Mouse (Mus musculus) lung, postnatal 0 days (tissue): ENCODE results near the gene Slc4a8.

Experiments used
- CTCF ChIP-seq: IDR thresholded peaks from 2 replicates; pipeline ENCODE4 v1.5.1; 2016; ENCODE audit warnings: antibody characterized with exemption, mild to moderate bottlenecking
- EP300 ChIP-seq: IDR thresholded peaks from 2 replicates; pipeline ENCODE4 v1.6.1; 2016; ENCODE audit warnings: antibody characterized with exemption, mild to moderate bottlenecking, control low read depth

- TF ChIP-seq CTCF = no peak
- TF ChIP-seq EP300 = no peak
Observed at GRCm38 (mm10) chr15:100732580-100732979, 29.0 kb upstream of the Slc4a8 start.
